Mouse (Mus musculus): ENCODE measurements around the gene Olfr456. TPM values are rescaled to one million over a fixed set of nuclear protein-coding genes. Genes with fewer than 3 reads are reported as not detected.

Olfr456 gene
- polyA plus RNA-seq, 1 experiment = not detected

GRCm38 (mm10) chr6:42444491-42444890 lies 42.5 kb downstream of the Olfr456 start:
- no peaks in the 10 kb centered on the region for H3K9me3 ChIP-seq
- no peaks in the 10 kb centered on the region for H3K4me1 ChIP-seq
- H3K4me3 ChIP-seq (replicated peaks) = no peak overlapping the region
- peaks cover 2% of the 10 kb centered on the region for H3K27me3 ChIP-seq (replicated peaks)
- TF ChIP-seq GATA1 (IDR thresholded peaks at IDR 0.05; ENCODE audit: borderline replicate concordance, low read length) (no peak), FLI1 (IDR thresholded peaks at IDR 0.05; ENCODE audit: low read length) (no peak)
- no peaks in the 10 kb centered on the region for H3K36me3 ChIP-seq (replicated peaks; ENCODE audit: low read length)

GRCm38 (mm10) chr6:42441395-42441794 lies 45.6 kb downstream of the Olfr456 start:
- Histone ChIP-seq H3K4me1 (no peaks in the 10 kb centered on the region), H3K27me3 (replicated peaks) (no peaks in the 10 kb centered on the region), H3K9me3 (no peaks in the 10 kb centered on the region), H3K4me3 (replicated peaks) (no peak overlapping the region), H3K36me3 (replicated peaks; ENCODE audit: low read length) (no peaks in the 10 kb centered on the region)
- no peak for TF ChIP-seq FLI1 (IDR thresholded peaks at IDR 0.05; ENCODE audit: low read length)
- no peak for TF ChIP-seq GATA1 (IDR thresholded peaks at IDR 0.05; ENCODE audit: borderline replicate concordance, low read length)

Other genes with a start within 250 kb of the Olfr456 start
- 0.46 TPM in 1 of 2 replicates, not detected in the other for gene Gstk1, start 241.3 kb downstream of the Olfr456 start, polyA plus RNA-seq (2012; ENCODE audit: insufficient read depth, low replicate concordance)
- gene Tmem139, start 225.2 kb downstream of the Olfr456 start, polyA plus RNA-seq (2012; ENCODE audit: insufficient read depth, low replicate concordance) = not detected in 2 replicates
- 1.2 and 13.2 TPM in 2 replicates for gene Casp2, start 222.2 kb downstream of the Olfr456 start, polyA plus RNA-seq (2012; ENCODE audit: insufficient read depth, low replicate concordance)
- gene Clcn1, start 200.5 kb downstream of the Olfr456 start, polyA plus RNA-seq (2012; ENCODE audit: insufficient read depth, low replicate concordance) = not detected in 2 replicates
- gene Fam131b, start 162.6 kb downstream of the Olfr456 start, polyA plus RNA-seq (2012; ENCODE audit: insufficient read depth, low replicate concordance) = 0.41 TPM in 1 of 2 replicates, not detected in the other
- 8,612 and 27,789 TPM in 2 replicates for gene Zyx, start 137.6 kb downstream of the Olfr456 start, polyA plus RNA-seq (2012; ENCODE audit: insufficient read depth, low replicate concordance)
- not detected in 2 replicates for gene Epha1, start 113.9 kb downstream of the Olfr456 start, polyA plus RNA-seq (2012; ENCODE audit: insufficient read depth, low replicate concordance)
- gene Tas2r143, start 87.0 kb downstream of the Olfr456 start, polyA plus RNA-seq (2012; ENCODE audit: insufficient read depth, low replicate concordance) = not detected in 2 replicates
- gene Tas2r135, start 81.8 kb downstream of the Olfr456 start, polyA plus RNA-seq (2012; ENCODE audit: insufficient read depth, low replicate concordance) = not detected in 2 replicates
- gene Tas2r126, start 52.7 kb downstream of the Olfr456 start, polyA plus RNA-seq (2012; ENCODE audit: insufficient read depth, low replicate concordance) = not detected in 2 replicates
- not detected in 2 replicates for gene Olfr458, start 22.0 kb downstream of the Olfr456 start, polyA plus RNA-seq (2012; ENCODE audit: insufficient read depth, low replicate concordance)
- gene Olfr457, start 10.9 kb downstream of the Olfr456 start, polyA plus RNA-seq (2012; ENCODE audit: insufficient read depth, low replicate concordance) = not detected in 2 replicates
- gene Olfr455, start 60.4 kb upstream of the Olfr456 start, polyA plus RNA-seq (2012; ENCODE audit: insufficient read depth, low replicate concordance) = not detected in 2 replicates
- gene Tcaf3, start 110.5 kb upstream of the Olfr456 start, polyA plus RNA-seq (2012; ENCODE audit: insufficient read depth, low replicate concordance) = not detected in 2 replicates
- not detected in 2 replicates for gene Tcaf2, start 158.0 kb upstream of the Olfr456 start, polyA plus RNA-seq (2012; ENCODE audit: insufficient read depth, low replicate concordance)
- gene Tcaf1, start 222.9 kb upstream of the Olfr456 start, polyA plus RNA-seq (2012; ENCODE audit: insufficient read depth, low replicate concordance) = not detected in 2 replicates

Measured in megakaryocyte, embryonic 14.5 days (primary cell).